ENCODE assay signal across 9 mouse cellular contexts in the genomic region with DNA sequence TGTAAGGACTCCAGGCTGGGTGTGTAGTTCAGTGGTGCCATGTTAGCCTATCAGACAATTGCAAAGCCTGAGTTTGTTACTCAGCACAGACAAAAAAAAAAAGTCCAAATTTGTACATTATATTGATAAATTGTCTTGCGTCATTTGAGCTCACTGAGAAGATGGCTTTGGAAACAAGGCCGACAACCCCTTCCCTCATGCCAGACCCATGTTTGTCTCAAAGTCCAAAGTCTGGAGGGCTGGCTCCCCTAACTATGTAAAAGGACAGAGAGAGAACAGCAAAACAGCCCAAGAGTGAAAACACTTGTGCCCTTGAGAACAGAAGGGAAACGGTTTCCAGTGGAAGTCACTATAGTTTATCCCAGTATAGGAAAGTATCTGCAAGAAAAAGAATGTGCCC. TPM values are rescaled to one million over a fixed set of nuclear protein-coding genes. Genes with fewer than 3 reads are reported as not detected.
DNase-seq lines count a peak whose midpoint lies in the region; ATAC-seq and TF ChIP-seq lines count a peak whose summit lies in the region.
"Had no signal": no experiment of that assay in that cellular context is flagged by ENCODE, and none has a peak within 500 bp of the region (broad histone marks: within the 10 kb centered on the region; RNA-seq: fewer than 3 reads in every experiment).

No protein-coding gene starts in this region.

- TF ChIP-seq POLR2A in limb, embryonic 14.5 days (IDR thresholded peaks at IDR 0.05; ENCODE audit: borderline replicate concordance, extremely low read depth, insufficient read depth, insufficient read length), result no peak
- TF ChIP-seq POLR2A in cerebellum, adult 2 months (IDR thresholded peaks at IDR 0.05; ENCODE audit: borderline replicate concordance, insufficient read depth, low read length), result no peak

- H3K9ac ChIP-seq in embryonic facial prominence, embryonic 12.5 days, result no peak overlapping the region
- no peak overlapping the region for H3K9ac ChIP-seq in limb, embryonic 14.5 days (ENCODE audit: low read depth, low read length, severe bottlenecking)

- no peaks in the 10 kb centered on the region for H3K27me3 ChIP-seq in embryonic facial prominence, embryonic 12.5 days
- no peaks in the 10 kb centered on the region for H3K27me3 ChIP-seq in limb, embryonic 14.5 days (ENCODE audit: control insufficient read depth, insufficient read depth, low read length)
- no peaks in the 10 kb centered on the region for H3K27me3 ChIP-seq in cerebellum, adult 2 months (ENCODE audit: control insufficient read depth, insufficient read depth, low read length)

- ATAC-seq in embryonic facial prominence, embryonic 12.5 days (ENCODE audit: insufficient number of reproducible peaks, insufficient read depth, low FRiP score, low TSS enrichment), result no peak
- ATAC-seq in limb, embryonic 14.5 days (ENCODE audit: low FRiP score, low read depth), result no peak

- peaks cover 11% of the 10 kb centered on the region for H3K4me1 ChIP-seq in embryonic facial prominence, embryonic 12.5 days
- peaks cover 7% of the 10 kb centered on the region for H3K4me1 ChIP-seq in limb, embryonic 14.5 days (ENCODE audit: control insufficient read depth, insufficient read depth, low read length)
- H3K4me1 ChIP-seq in cerebellum, adult 2 months (ENCODE audit: control insufficient read depth, insufficient read depth, low read length), result no peaks in the 10 kb centered on the region; the same call in 1 of the 2 replicates

- no peak overlapping the region for H3K27ac ChIP-seq in layer of hippocampus, adult 2 months
- H3K27ac ChIP-seq in embryonic facial prominence, embryonic 12.5 days, result no peak overlapping the region
- no peak overlapping the region for H3K27ac ChIP-seq in limb, embryonic 14.5 days (replicated peaks; ENCODE audit: low read depth, low read length)
- no peak overlapping the region for H3K27ac ChIP-seq in cerebellum, adult 2 months (ENCODE audit: insufficient read depth, low read length)

- 69% methylated on average over 3 of the region's 3 CpGs for WGBS in embryonic facial prominence, embryonic 12.5 days
- 85% methylated on average over 3 of the region's 3 CpGs for WGBS in limb, embryonic 14.5 days
- 90% methylated on average over 3 of the region's 3 CpGs for WGBS in cerebellum, adult 2 months

- H3K36me3 ChIP-seq in embryonic facial prominence, embryonic 12.5 days, result peaks cover 23% of the 10 kb centered on the region; the same call in 1 of the 2 replicates
- H3K36me3 ChIP-seq in limb, embryonic 14.5 days (ENCODE audit: control insufficient read depth, insufficient read depth, low read length), result peaks cover 29% of the 10 kb centered on the region

- no peaks in the 10 kb centered on the region for H3K9me3 ChIP-seq in embryonic facial prominence, embryonic 12.5 days
- H3K9me3 ChIP-seq in limb, embryonic 14.5 days (ENCODE audit: control insufficient read depth, low read length), result no peaks in the 10 kb centered on the region

- DNase-seq in layer of hippocampus, adult 2 months (ENCODE audit: low spot score in 2 of 2), result no peak
- no peak for DNase-seq in layer of hippocampus, adult 9-11 months
- peak; percentile 12 for DNase-seq in induced T-regulatory cell, adult 2 months (ENCODE audit: low read depth)
- DNase-seq in limb, embryonic 14.5 days (ENCODE audit: low spot score), result no peak
- no peak for DNase-seq in layer of hippocampus, adult 9-10 months (ENCODE audit: low spot score)
- no peak for DNase-seq in layer of hippocampus, postnatal 25 days (ENCODE audit: extremely low spot score in 1 of 2, low spot score in 1 of 2)
- no peak for DNase-seq in cerebellum, adult 2 months
- DNase-seq: lung, postnatal 36 days had no signal

- peak overlapping the region; percentile 78; the same call in 1 of the 2 replicates for H3K4me3 ChIP-seq in layer of hippocampus, adult 2 months
- no peak overlapping the region for H3K4me3 ChIP-seq in embryonic facial prominence, embryonic 12.5 days
- H3K4me3 ChIP-seq in limb, embryonic 14.5 days (replicated peaks; ENCODE audit: low read length), result no peak overlapping the region
- H3K4me3 ChIP-seq in cerebellum, adult 2 months (replicated peaks; ENCODE audit: insufficient read depth, low read depth, low read length), result no peak overlapping the region

- TF ChIP-seq CTCF in layer of hippocampus, adult 2 months (conservative IDR thresholded peaks at IDR 0.05), result no peak
- no peak for TF ChIP-seq CTCF in cerebellum, adult 2 months (IDR thresholded peaks at IDR 0.05; ENCODE audit: borderline replicate concordance, insufficient read depth, low read depth, low read length)

- H3K4me2 ChIP-seq in embryonic facial prominence, embryonic 12.5 days (replicated peaks), result peak overlapping the region; percentile 59; the same call in 1 of the 2 replicates
- 0 out of 2 replicates have a peak overlapping the region, but pooled peaks have one; percentile 49 for H3K4me2 ChIP-seq in limb, embryonic 14.5 days (replicated peaks; ENCODE audit: low read depth, low read length, severe bottlenecking)

RNA-seq across cellular contexts. Expression of gene Psmd13, which starts 1.3 kb away (rescaled TPM):
- total RNA-seq in layer of hippocampus, adult 2 months (2021), result 100 to 1,000 TPM; 111 to 113 TPM
- polyA plus RNA-seq in embryonic facial prominence, embryonic 12.5 days (2016; fragmentation: Nextera tagmentation; extraction: Ambion mirVana), result 274 and 291 TPM in 2 replicates
- polyA plus RNA-seq in limb, embryonic 14.5 days (2012; rRNA removed), result 98.9 and 113 TPM in 2 replicates
- polyA plus RNA-seq in limb, embryonic 14.5 days (2014; fragmentation: Nextera tagmentation; extraction: Ambion mirVana), result 133 TPM in 2 replicates
- 100 to 1,000 TPM; 107 to 117 TPM for total RNA-seq in layer of hippocampus, postnatal 25 days (2021)
- 107 and 109 TPM in 2 replicates for polyA plus RNA-seq in cerebellum, adult 2 months (2012; rRNA removed)

RNA-seq across cellular contexts. Expression of gene Sirt3, which starts 1.7 kb away (rescaled TPM):
- total RNA-seq in layer of hippocampus, adult 2 months (2021), result 10 to 100 TPM; 69.2 to 73.2 TPM
- polyA plus RNA-seq in embryonic facial prominence, embryonic 12.5 days (2016; fragmentation: Nextera tagmentation; extraction: Ambion mirVana), result 25.3 and 26.1 TPM in 2 replicates
- 28.3 and 33.1 TPM in 2 replicates for polyA plus RNA-seq in limb, embryonic 14.5 days (2012; rRNA removed)
- 20.1 and 22.3 TPM in 2 replicates for polyA plus RNA-seq in limb, embryonic 14.5 days (2014; fragmentation: Nextera tagmentation; extraction: Ambion mirVana)
- total RNA-seq in layer of hippocampus, postnatal 25 days (2021), result 10 to 100 TPM; 67.0 to 77.5 TPM
- polyA plus RNA-seq in cerebellum, adult 2 months (2012; rRNA removed), result 93.6 and 99.4 TPM in 2 replicates

RNA-seq across cellular contexts. Expression of gene Cox8b, which starts 19.8 kb away (rescaled TPM):
- total RNA-seq in layer of hippocampus, adult 2 months (2021), result 1 to 10 TPM in 1 of 2 experiments, not detected in 1; 1.3 TPM
- polyA plus RNA-seq in embryonic facial prominence, embryonic 12.5 days (2016; fragmentation: Nextera tagmentation; extraction: Ambion mirVana), result 2.4 TPM in 2 replicates
- polyA plus RNA-seq in limb, embryonic 14.5 days (2012; rRNA removed), result 14.2 and 14.5 TPM in 2 replicates
- 17.2 and 32.5 TPM in 2 replicates for polyA plus RNA-seq in limb, embryonic 14.5 days (2014; fragmentation: Nextera tagmentation; extraction: Ambion mirVana)
- 1 to 10 TPM; 1.3 to 2.8 TPM for total RNA-seq in layer of hippocampus, postnatal 25 days (2021)
- polyA plus RNA-seq in cerebellum, adult 2 months (2012; rRNA removed), result 4.9 and 7.9 TPM in 2 replicates

RNA-seq across cellular contexts. Expression of gene Bet1l, which starts 23.0 kb away (rescaled TPM):
- total RNA-seq in layer of hippocampus, adult 2 months (2021), result 10 to 100 TPM; 25.1 to 28.3 TPM
- 36.0 and 44.3 TPM in 2 replicates for polyA plus RNA-seq in embryonic facial prominence, embryonic 12.5 days (2016; fragmentation: Nextera tagmentation; extraction: Ambion mirVana)
- 45.0 and 48.2 TPM in 2 replicates for polyA plus RNA-seq in limb, embryonic 14.5 days (2012; rRNA removed)
- polyA plus RNA-seq in limb, embryonic 14.5 days (2014; fragmentation: Nextera tagmentation; extraction: Ambion mirVana), result 75.1 and 92.8 TPM in 2 replicates
- total RNA-seq in layer of hippocampus, postnatal 25 days (2021), result 10 to 100 TPM; 26.6 to 29.6 TPM
- 30.8 TPM in 2 replicates for polyA plus RNA-seq in cerebellum, adult 2 months (2012; rRNA removed)

RNA-seq across cellular contexts. Expression of gene Ric8a, which starts 23.7 kb away (rescaled TPM):
- total RNA-seq in layer of hippocampus, adult 2 months (2021), result 10 to 100 TPM; 78.2 to 82.8 TPM
- polyA plus RNA-seq in embryonic facial prominence, embryonic 12.5 days (2016; fragmentation: Nextera tagmentation; extraction: Ambion mirVana), result 69.2 and 76.6 TPM in 2 replicates
- polyA plus RNA-seq in limb, embryonic 14.5 days (2012; rRNA removed), result 70.3 and 82.0 TPM in 2 replicates
- polyA plus RNA-seq in limb, embryonic 14.5 days (2014; fragmentation: Nextera tagmentation; extraction: Ambion mirVana), result 74.0 and 78.9 TPM in 2 replicates
- total RNA-seq in layer of hippocampus, postnatal 25 days (2021), result 10 to 100 TPM; 79.1 to 86.5 TPM
- 71.1 and 74.7 TPM in 2 replicates for polyA plus RNA-seq in cerebellum, adult 2 months (2012; rRNA removed)
